Mouse (Mus musculus) naive thymus-derived CD4-positive, alpha-beta T cell, adult 2 months (primary cell): ENCODE measurements around the gene Pam16.

Source experiments
- DNase-seq: peaks from one replicate; pipeline ENCODE4 v3.0.0-alpha.2; 2011; ENCODE audit warnings: low read depth

The Pam16 gene

GRCm38 (mm10) chr16:4608532-4609059 is 16.2 kb downstream of the Pam16 start:
- no peak for DNase-seq

GRCm38 (mm10) chr16:4607818-4608531 is 16.8 kb downstream of the Pam16 start:
- peak; percentile 91 for DNase-seq

GRCm38 (mm10) chr16:4606431-4607084 is 18.2 kb downstream of the Pam16 start:
- DNase-seq = no peak

- DNase-seq = no peak
These were observed 19.2 kb downstream of the Pam16 start for GRCm38 (mm10) chr16:4605514-4606131.

GRCm38 (mm10) chr16:4604293-4604837 is 20.4 kb downstream of the Pam16 start:
- no peak for DNase-seq

- DNase-seq = no peak
These were observed 21.3 kb downstream of the Pam16 start for GRCm38 (mm10) chr16:4603453-4603837.

GRCm38 (mm10) chr16:4602766-4603452 is 21.9 kb downstream of the Pam16 start:
- DNase-seq = no peak

- DNase-seq = no peak
These were observed 22.6 kb downstream of the Pam16 start for GRCm38 (mm10) chr16:4602189-4602588.

GRCm38 (mm10) chr16:4600701-4601310 is 24.0 kb downstream of the Pam16 start:
- no peak for DNase-seq

GRCm38 (mm10) chr16:4599616-4600015 is 25.2 kb downstream of the Pam16 start:
- DNase-seq = no peak

- DNase-seq = no peak
These were observed 25.8 kb downstream of the Pam16 start for GRCm38 (mm10) chr16:4598891-4599543.

GRCm38 (mm10) chr16:4598041-4598440 is 26.7 kb downstream of the Pam16 start:
- no peak for DNase-seq

GRCm38 (mm10) chr16:4597296-4597695 is 27.5 kb downstream of the Pam16 start:
- DNase-seq = no peak

GRCm38 (mm10) chr16:4596836-4597235 is 28.0 kb downstream of the Pam16 start:
- DNase-seq = no peak

GRCm38 (mm10) chr16:4596141-4596728 is 28.6 kb downstream of the Pam16 start:
- DNase-seq = no peak

GRCm38 (mm10) chr16:4595527-4595963 is 29.2 kb downstream of the Pam16 start:
- DNase-seq = peak; percentile 22

GRCm38 (mm10) chr16:4594814-4595526 is 29.8 kb downstream of the Pam16 start:
- peak; percentile 36 for DNase-seq

- DNase-seq = peak; percentile 39
These were observed 30.6 kb downstream of the Pam16 start, which contains the start of gene Glis2 for GRCm38 (mm10) chr16:4593971-4594813. Glis2 (plus strand) TSS chr16:4594713.
